ENCODE assay signal across 25 mouse cellular contexts in genomic region chr6:38344006-38344670, GRCm38 (mm10). TPM values are rescaled to one million over a fixed set of nuclear protein-coding genes. Genes with fewer than 3 reads are reported as not detected.
DNase-seq lines count a peak whose midpoint lies in the region; ATAC-seq and TF ChIP-seq lines count a peak whose summit lies in the region.
"Had no signal": no experiment of that assay in that cellular context is flagged by ENCODE, and none has a peak within 500 bp of the region (broad histone marks: within the 10 kb centered on the region; RNA-seq: fewer than 3 reads in every experiment).

No protein-coding gene starts in this region.

- TF ChIP-seq CTCF in spleen, adult 2 months (IDR thresholded peaks at IDR 0.05; ENCODE audit: extremely low read depth, insufficient read depth, insufficient read length, insufficient replicate concordance): no peak

- no peaks in the 10 kb centered on the region for H3K9me3 ChIP-seq in liver, embryonic 11.5 days (ENCODE audit: control insufficient read depth, low read length)
- H3K9me3 ChIP-seq in kidney, embryonic 14.5 days (ENCODE audit: control insufficient read depth, low read length): no peaks in the 10 kb centered on the region
- H3K9me3 ChIP-seq: embryonic facial prominence, embryonic 15.5 days; forebrain, embryonic 12.5 days; hindbrain, embryonic 12.5 days; intestine, embryonic 15.5 days; kidney, embryonic 15.5 days; limb, embryonic 13.5 days; neural tube, embryonic 13.5 days had no signal

- TF ChIP-seq POLR2A in spleen, adult 2 months (IDR thresholded peaks at IDR 0.05; ENCODE audit: low read depth, low read length): no peak

- no peak for ATAC-seq in liver, embryonic 11.5 days (replicated peaks; ENCODE audit: low FRiP score)
- ATAC-seq in kidney, embryonic 14.5 days (ENCODE audit: low FRiP score, low TSS enrichment): no peak
- ATAC-seq: intestine, embryonic 15.5 days had no signal

- H3K27ac ChIP-seq in spleen, adult 2 months (ENCODE audit: insufficient read depth, low read length): peak overlapping the region; percentile 83
- peak overlapping the region; percentile 98 for H3K27ac ChIP-seq in liver, embryonic 11.5 days (ENCODE audit: low read depth, low read length)
- no peak overlapping the region for H3K27ac ChIP-seq in kidney, embryonic 14.5 days (ENCODE audit: low read depth, low read length)
- H3K27ac ChIP-seq: embryonic facial prominence, embryonic 15.5 days; forebrain, embryonic 12.5 days; heart, adult 2 months; hindbrain, embryonic 12.5 days; intestine, embryonic 15.5 days; kidney, embryonic 15.5 days; limb, embryonic 13.5 days; macrophage; neural tube, embryonic 13.5 days had no signal

- H3K27me3 ChIP-seq in spleen, adult 2 months (ENCODE audit: control insufficient read depth, insufficient read depth, low read length): no peaks in the 10 kb centered on the region
- no peaks in the 10 kb centered on the region for H3K27me3 ChIP-seq in liver, embryonic 11.5 days (replicated peaks; ENCODE audit: control insufficient read depth, insufficient read depth, low read length)
- no peaks in the 10 kb centered on the region for H3K27me3 ChIP-seq in kidney, embryonic 14.5 days (ENCODE audit: control insufficient read depth, insufficient read depth, low read length)
- H3K27me3 ChIP-seq: embryonic facial prominence, embryonic 15.5 days; forebrain, embryonic 12.5 days; intestine, embryonic 15.5 days; kidney, embryonic 15.5 days; limb, embryonic 13.5 days; neural tube, embryonic 13.5 days had no signal

- DNase-seq in adrenal gland, postnatal 14 days: peak; percentile 15
- DNase-seq in adrenal gland, adult (ENCODE audit: inconsistent age in 2 of 2, low spot score in 1 of 2): no peak
- DNase-seq in spleen, adult 2 months (ENCODE audit: low read depth in 1 of 2, low spot score in 2 of 2): no peak
- no peak for DNase-seq in spleen, adult 12 weeks (ENCODE audit: low spot score)
- DNase-seq in liver, embryonic 11.5 days (ENCODE audit: low spot score): no peak
- peak; percentile 55 for DNase-seq in naive thymus-derived CD4-positive, alpha-beta T cell, adult 2 months (ENCODE audit: low read depth)
- DNase-seq in kidney, adult 18-20 months: no peak
- DNase-seq: adrenal gland, adult 8-10 months; cerebellum, adult 11-12 months; cerebellum, postnatal 14 days; gastrocnemius, postnatal 10 days; heart, adult 2 months; heart, postnatal 10 days; spleen, adult 18-20 months; thymus, adult 18-20 months had no signal

- H3K4me3 ChIP-seq in spleen, adult 2 months (ENCODE audit: extremely low read depth, insufficient read depth, insufficient read length): no peak overlapping the region
- H3K4me3 ChIP-seq in liver, embryonic 11.5 days (ENCODE audit: low read depth, low read length): no peak overlapping the region
- H3K4me3 ChIP-seq in kidney, embryonic 14.5 days (ENCODE audit: low read length): no peak overlapping the region
- H3K4me3 ChIP-seq: embryonic facial prominence, embryonic 15.5 days; forebrain, embryonic 12.5 days; heart, adult 2 months; hindbrain, embryonic 12.5 days; intestine, embryonic 15.5 days; kidney, embryonic 15.5 days; limb, embryonic 13.5 days; neural tube, embryonic 13.5 days had no signal

- H3K36me3 ChIP-seq in spleen, adult 2 months (ENCODE audit: control insufficient read depth, insufficient read depth, low read length): peaks cover 14% of the 10 kb centered on the region
- H3K36me3 ChIP-seq in liver, embryonic 11.5 days (ENCODE audit: control insufficient read depth, insufficient read depth, low read length): peaks cover 5% of the 10 kb centered on the region; the same call in 1 of the 2 replicates
- H3K36me3 ChIP-seq in kidney, embryonic 14.5 days (ENCODE audit: control insufficient read depth, insufficient read depth, low read length): no peaks in the 10 kb centered on the region
- H3K36me3 ChIP-seq: embryonic facial prominence, embryonic 15.5 days; forebrain, embryonic 12.5 days; hindbrain, embryonic 12.5 days; intestine, embryonic 15.5 days; kidney, embryonic 15.5 days; limb, embryonic 13.5 days; neural tube, embryonic 13.5 days had no signal

- peak overlapping the region; percentile 68 for H3K9ac ChIP-seq in liver, embryonic 11.5 days (ENCODE audit: low read depth, low read length)
- H3K9ac ChIP-seq in kidney, embryonic 14.5 days (ENCODE audit: low read depth, low read length): no peak overlapping the region
- H3K9ac ChIP-seq: embryonic facial prominence, embryonic 15.5 days; forebrain, embryonic 12.5 days; hindbrain, embryonic 12.5 days; intestine, embryonic 15.5 days; kidney, embryonic 15.5 days; limb, embryonic 13.5 days; neural tube, embryonic 13.5 days had no signal

- peaks cover 26% of the 10 kb centered on the region for H3K4me1 ChIP-seq in spleen, adult 2 months (ENCODE audit: control insufficient read depth, insufficient read depth, insufficient read length)
- H3K4me1 ChIP-seq in liver, embryonic 11.5 days (replicated peaks; ENCODE audit: control insufficient read depth, insufficient read depth, low read length): peaks cover 59% of the 10 kb centered on the region
- H3K4me1 ChIP-seq in kidney, embryonic 14.5 days (ENCODE audit: control insufficient read depth, insufficient read depth, low read length): no peaks in the 10 kb centered on the region
- H3K4me1 ChIP-seq: embryonic facial prominence, embryonic 15.5 days; forebrain, embryonic 12.5 days; hindbrain, embryonic 12.5 days; kidney, embryonic 15.5 days; limb, embryonic 13.5 days; neural tube, embryonic 13.5 days had no signal

- WGBS in spleen, adult 2 months: 62% methylated on average over 7 of the region's 7 CpGs
- WGBS in liver, embryonic 11.5 days: 74% methylated on average over 7 of the region's 7 CpGs
- 81% methylated on average over 7 of the region's 7 CpGs for whole genome bisulfite sequencing in kidney, embryonic 14.5 days

- H3K4me2 ChIP-seq in liver, embryonic 11.5 days: peak overlapping the region; percentile 94
- no peak overlapping the region for H3K4me2 ChIP-seq in kidney, embryonic 14.5 days (replicated peaks; ENCODE audit: low read depth, low read length)
- H3K4me2 ChIP-seq: embryonic facial prominence, embryonic 15.5 days; forebrain, embryonic 12.5 days; hindbrain, embryonic 12.5 days; intestine, embryonic 15.5 days; kidney, embryonic 15.5 days; limb, embryonic 13.5 days; midbrain, embryonic 11.5 days; neural tube, embryonic 13.5 days had no signal

RNA-seq across cellular contexts. Expression of gene Zc3hav1, which starts 10.3 kb away (rescaled TPM):
- total RNA-seq in adrenal gland, postnatal 14 days (2021): 45.0 and 49.5 TPM in 2 replicates
- 40.7 and 46.4 TPM in 2 replicates for polyA plus RNA-seq in spleen, adult 2 months (2012; rRNA removed)
- 28.4 and 31.3 TPM in 2 replicates for polyA plus RNA-seq in liver, embryonic 11.5 days (2014; fragmentation: Nextera tagmentation; extraction: Ambion mirVana)
- polyA plus RNA-seq in kidney, embryonic 14.5 days (2014; fragmentation: Nextera tagmentation; extraction: Ambion mirVana): 2.1 and 3.4 TPM in 2 replicates

RNA-seq across cellular contexts. Expression of gene Ttc26, which starts 37.1 kb away (rescaled TPM):
- 1.6 and 3.3 TPM in 2 replicates for total RNA-seq in adrenal gland, postnatal 14 days (2021)
- polyA plus RNA-seq in spleen, adult 2 months (2012; rRNA removed): 0.12 and 0.22 TPM in 2 replicates
- 3.3 and 3.8 TPM in 2 replicates for polyA plus RNA-seq in liver, embryonic 11.5 days (2014; fragmentation: Nextera tagmentation; extraction: Ambion mirVana)
- 5.1 and 10.9 TPM in 2 replicates for polyA plus RNA-seq in kidney, embryonic 14.5 days (2014; fragmentation: Nextera tagmentation; extraction: Ambion mirVana)

RNA-seq across cellular contexts. Expression of gene Zc3hav1l, which starts 45.1 kb away (rescaled TPM):
- total RNA-seq in adrenal gland, postnatal 14 days (2021): 4.3 and 5.0 TPM in 2 replicates
- 1.4 and 1.5 TPM in 2 replicates for polyA plus RNA-seq in spleen, adult 2 months (2012; rRNA removed)
- polyA plus RNA-seq in liver, embryonic 11.5 days (2014; fragmentation: Nextera tagmentation; extraction: Ambion mirVana): 8.3 and 8.9 TPM in 2 replicates
- 10.9 and 14.9 TPM in 2 replicates for polyA plus RNA-seq in kidney, embryonic 14.5 days (2014; fragmentation: Nextera tagmentation; extraction: Ambion mirVana)

Comparison
In these comparisons a context has a peak if more than half of its experiments do, and no peak if none do; other contexts are left out.
1. DNase-seq: peak in adrenal gland, postnatal 14 days (single experiment) and naive thymus-derived CD4-positive, alpha-beta T cell, adult 2 months (single experiment); none in adrenal gland, adult (0 of 2), spleen, adult 2 months (0 of 2), spleen, adult 12 weeks (single experiment), liver, embryonic 11.5 days (single experiment) and kidney, adult 18-20 months (single experiment).